Mouse (Mus musculus) heart, adult 10 weeks (tissue): ENCODE data around the gene Coro7. TPM values are rescaled to one million over a fixed set of nuclear protein-coding genes. Genes with fewer than 3 reads are reported as not detected.

ENCODE experiments used
- polyA plus RNA-seq: library from polyadenylated mRNA; stranded (reverse); fragments of 350-450 nt; fragmentation: Illumina TruSeq; extraction: RNeasy Lipid Tissue Mini Kit (QIAGEN cat#74804); gene quantifications from one replicate; pipeline ENCODE4 v1.2.3, GENCODE M21; 2014; ENCODE audit warnings: low read depth, low replicate concordance

The Coro7 gene
- polyA plus RNA-seq, result 7.1 TPM

GRCm38 (mm10) chr16:4679121-4680018 is at the start of gene Coro7:
Coro7 (minus strand) TSS chr16:4679777.

GRCm38 (mm10) chr16:4725780-4726527 is 46.4 kb upstream of the Coro7 start, which contains the start of gene Hmox2:
Hmox2 (plus strand) TSS chr16:4726361.

GRCm38 (mm10) chr16:4718753-4719518 is 39.4 kb upstream of the Coro7 start, which contains the start of gene Nmral1:
Nmral1 (minus strand) TSS chr16:4719356.

GRCm38 (mm10) chr16:4639831-4640237 is 39.7 kb downstream of the Coro7 start, which contains the start of the genes Vasn and Dnaja3:
Vasn (plus strand) TSS chr16:4639941.
Dnaja3 (plus strand) TSS chr16:4639989.

GRCm38 (mm10) chr16:4624481-4625110 is 55.0 kb downstream of the Coro7 start, which contains the start of gene Pam16:
Pam16 (minus strand) TSS chr16:4624988.

GRCm38 (mm10) chr16:4593971-4594813 is 85.4 kb downstream of the Coro7 start, which contains the start of gene Glis2:
Glis2 (plus strand) TSS chr16:4594713.

Other genes starting within 250 kb of the Coro7 start
- gene Srl, start 138.0 kb downstream of the Coro7 start, polyA plus RNA-seq, result 725 TPM
- 1.9 TPM for gene Tfap4, start 119.9 kb downstream of the Coro7 start, polyA plus RNA-seq
- 10.6 TPM for gene Glis2, start 85.1 kb downstream of the Coro7 start, polyA plus RNA-seq
- 112 TPM for gene Pam16, start 54.8 kb downstream of the Coro7 start, polyA plus RNA-seq
- 12.0 TPM for gene Vasn, start 39.8 kb downstream of the Coro7 start, polyA plus RNA-seq
- gene Dnaja3, start 39.8 kb downstream of the Coro7 start, polyA plus RNA-seq, result 130 TPM
- gene Nmral1, start 39.6 kb upstream of the Coro7 start, polyA plus RNA-seq, result 3.4 TPM
- gene Hmox2, start 46.6 kb upstream of the Coro7 start, polyA plus RNA-seq, result 74.5 TPM
- gene Cdip1, start 110.5 kb upstream of the Coro7 start, polyA plus RNA-seq, result 65.9 TPM
- not detected for gene 4930562C15Rik, start 155.6 kb upstream of the Coro7 start, polyA plus RNA-seq
- 29.5 TPM for gene Ubald1, start 200.5 kb upstream of the Coro7 start, polyA plus RNA-seq
- gene Mgrn1, start 206.5 kb upstream of the Coro7 start, polyA plus RNA-seq, result 173 TPM